Mouse (Mus musculus) cortical plate, adult 2 months (tissue): ENCODE measurements around the gene Rin2.

Experiments used
- CTCF ChIP-seq: fragments of 200-500 bp; IDR thresholded peaks from 2 replicates; pipeline ENCODE4 v1.5.1; 2011; ENCODE audit warnings: mild to moderate bottlenecking, control low read depth, low read length; ENCODE audit not compliant: insufficient read depth; ENCODE audit errors: extremely low read depth
- POLR2A ChIP-seq: fragments of 200-500 bp; IDR thresholded peaks from 2 replicates; pipeline ENCODE4 v1.6.1; 2011; ENCODE audit warnings: mild to moderate bottlenecking, low read length, control low read depth; ENCODE audit not compliant: insufficient read depth; ENCODE audit errors: extremely low read depth

DNA sequence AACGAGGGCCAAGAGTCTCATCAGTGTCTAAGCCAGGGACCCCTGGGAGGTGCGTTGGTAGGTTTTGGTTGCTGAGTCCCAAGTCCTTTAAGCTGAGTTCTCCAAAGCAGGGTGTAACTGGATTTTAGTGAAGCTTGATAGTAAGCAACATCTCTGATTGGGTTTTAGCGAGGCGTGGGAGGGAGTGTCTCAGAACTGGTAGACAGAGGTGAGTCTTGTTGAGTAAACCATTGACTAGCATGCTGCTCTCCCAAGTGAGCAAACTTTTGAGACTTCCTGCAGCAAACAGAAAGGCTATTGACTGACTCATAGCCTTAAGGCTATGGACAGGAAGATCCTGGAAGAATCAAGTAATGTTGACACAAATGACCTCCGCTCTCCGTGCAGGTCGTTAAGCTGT lies 112.5 kb downstream of the Rin2 start:
- TF ChIP-seq POLR2A (no peak), CTCF (no peak)
